Mouse (Mus musculus) heart, embryonic 11.5 days (tissue): Measurements from ENCODE around the gene Htr7. TPM values are rescaled to one million over a fixed set of nuclear protein-coding genes. Genes with fewer than 3 reads are reported as not detected.

Experiments
- polyA plus RNA-seq: library from polyadenylated mRNA; unstranded; fragments of >200 nt; fragmentation: Nextera tagmentation; extraction: Ambion mirVana; gene quantifications from 2 replicates; pipeline ENCODE4 v1.2.1, GENCODE M21; 2014

The Htr7 gene
- polyA plus RNA-seq, 1 experiment from 2014 or later = not detected

Other genes with a start within 250 kb of the Htr7 start
- 53.3 and 55.6 TPM in 2 replicates for gene Rpp30, start 26.2 kb upstream of the Htr7 start, polyA plus RNA-seq
- gene Ankrd1, start 62.6 kb upstream of the Htr7 start, polyA plus RNA-seq = 450 and 606 TPM in 2 replicates